Mouse (Mus musculus) small intestine, adult 2 months (tissue): Measurements from ENCODE around the gene Ube2l6.

Experiments
- CTCF ChIP-seq: fragments of 200-500 bp; IDR thresholded peaks from 2 replicates; pipeline ENCODE4 v1.5.1; 2012; ENCODE audit warnings: low read depth, mild to moderate bottlenecking, control low read depth, inconsistent platforms, low read length, moderate library complexity, mixed read lengths; ENCODE audit not compliant: insufficient replicate concordance, insufficient read length; ENCODE audit errors: extremely low read depth
- POLR2A ChIP-seq: fragments of 200-500 bp; IDR thresholded peaks from 2 replicates; pipeline ENCODE4 v1.6.1; 2012; ENCODE audit warnings: low read depth, mild to moderate bottlenecking, control low read depth, inconsistent platforms, low read length, moderate library complexity

DNA sequence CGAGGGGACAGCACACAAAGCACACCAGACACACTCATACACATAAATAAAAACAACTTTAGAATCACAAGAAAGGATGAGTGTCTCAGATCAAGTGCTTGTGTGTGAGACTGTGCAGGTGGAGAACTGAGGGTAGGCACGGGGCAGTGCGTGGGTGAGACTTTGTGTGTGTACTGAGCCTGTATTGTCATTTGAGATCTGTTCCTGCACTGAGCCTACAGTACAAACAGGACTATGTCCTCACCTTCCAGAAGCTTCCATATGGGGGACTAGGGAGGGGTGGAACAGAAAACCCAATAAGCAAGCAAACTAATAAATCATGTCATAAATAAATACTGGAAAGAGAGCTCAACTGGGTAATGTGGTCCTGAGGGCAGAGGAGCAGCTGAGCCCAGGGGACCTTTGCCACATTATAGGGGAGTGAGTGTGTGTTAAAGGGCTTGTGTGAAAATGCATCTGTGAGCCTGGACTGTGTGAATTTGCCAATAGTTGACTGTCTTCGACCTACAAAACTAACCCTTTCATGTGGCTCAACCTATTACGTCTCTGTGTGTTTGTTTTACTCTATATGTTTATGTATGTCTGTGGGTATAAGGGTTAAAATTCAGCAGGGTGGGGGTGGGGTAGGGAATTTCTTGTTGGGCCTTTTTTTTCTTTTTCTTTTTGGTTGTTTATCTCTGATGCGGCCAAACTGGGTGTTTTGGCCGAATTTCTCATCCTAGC lies 51.9 kb downstream of the Ube2l6 start:
- TF ChIP-seq POLR2A, result no peak
- no peak for TF ChIP-seq CTCF
